Mouse (Mus musculus): ENCODE data around the gene Pmp22. TPM values are rescaled to one million over a fixed set of nuclear protein-coding genes. Genes with fewer than 3 reads are reported as not detected.
A peak's percentile ranks its signal among the peaks of the same experiment; 100 is the strongest.

Pmp22 gene
- polyA plus RNA-seq, 1 experiment from 2014 or later, result 119 TPM

DNA sequence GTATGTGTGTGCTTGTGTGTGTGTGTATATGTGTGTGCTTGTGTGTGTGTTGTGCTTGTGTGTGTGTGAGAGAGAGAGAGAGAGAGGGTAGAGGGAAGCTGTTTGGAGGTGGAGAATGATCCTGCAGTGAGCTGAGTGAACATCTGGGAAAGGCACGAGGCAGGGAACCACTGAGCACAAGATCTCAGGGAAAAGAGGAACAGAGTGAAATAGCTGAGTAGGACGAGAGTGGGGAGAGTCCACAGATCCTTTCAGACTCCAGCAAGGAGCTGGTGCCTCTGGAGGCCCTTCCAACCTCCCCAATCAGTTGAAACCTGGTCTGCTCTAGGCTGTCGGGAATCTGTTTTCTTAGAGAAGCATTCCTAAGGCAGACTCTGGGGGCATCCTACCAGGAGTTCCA, 10.0 kb downstream of the Pmp22 start:
- no peak overlapping the region for H3K9ac ChIP-seq (ENCODE audit: low read length)
- H3K4me2 ChIP-seq (ENCODE audit: low read depth, low read length), result no peak overlapping the region
- no peaks in the 10 kb centered on the region for H3K9me3 ChIP-seq (replicated peaks; ENCODE audit: control insufficient read depth, low read length)
- no peak overlapping the region for H3K4me3 ChIP-seq (ENCODE audit: low read length)
- H3K4me1 ChIP-seq (ENCODE audit: control insufficient read depth, insufficient read depth, low read length), result peaks cover 25% of the 10 kb centered on the region
- no peak overlapping the region for H3K27ac ChIP-seq (ENCODE audit: low read length)
- H3K36me3 ChIP-seq (ENCODE audit: control insufficient read depth, insufficient read depth), result peaks cover 17% of the 10 kb centered on the region
- WGBS, result 36% methylated on average over 3 of the region's 3 CpGs
- no peak for ATAC-seq (replicated peaks; ENCODE audit: extremely low read depth, insufficient read depth, low FRiP score)
- H3K27me3 ChIP-seq (ENCODE audit: control insufficient read depth, insufficient read depth, low read length), result no peaks in the 10 kb centered on the region

DNA sequence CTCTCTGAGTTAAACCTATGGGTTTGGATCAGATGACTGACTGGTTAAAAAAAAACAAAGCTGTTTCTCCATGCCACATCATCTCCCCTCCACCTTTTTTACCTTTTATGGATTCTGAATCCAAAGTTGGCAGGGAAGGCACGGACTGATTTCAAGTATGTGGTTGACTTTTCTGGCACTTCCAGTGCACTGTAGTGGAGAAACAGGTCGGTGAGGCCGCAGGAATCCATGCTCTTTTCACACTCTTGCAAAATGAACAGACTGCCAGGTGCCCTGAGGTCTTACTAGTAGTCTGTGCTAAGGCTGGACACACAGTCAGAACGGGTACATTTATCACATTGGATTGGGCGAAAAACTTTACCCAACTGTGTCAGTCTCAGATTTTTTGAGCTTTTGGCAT, 13.5 kb downstream of the Pmp22 start:
- 80% methylated on average over 5 of the region's 5 CpGs for WGBS

DNA sequence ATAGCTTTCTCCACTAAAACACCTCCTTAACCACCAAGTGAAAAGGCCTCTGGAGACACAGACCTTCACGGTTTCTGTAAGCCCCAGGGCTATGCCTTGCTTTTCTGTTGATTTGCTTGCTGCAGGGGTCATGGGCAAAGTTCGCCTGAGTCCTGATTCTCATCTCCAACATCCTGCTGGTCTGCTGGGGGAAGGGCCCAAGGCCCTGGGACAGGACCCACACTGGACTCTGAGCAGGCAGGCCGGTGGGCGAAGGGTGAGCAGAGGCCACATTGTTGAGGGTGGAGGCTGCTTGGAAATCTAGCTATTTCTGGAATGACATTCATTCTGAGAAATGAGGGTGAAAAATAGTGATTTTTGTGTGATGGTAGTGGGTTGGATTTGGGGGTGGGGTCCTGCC, 14.0 kb downstream of the Pmp22 start:
- Histone ChIP-seq H3K4me3 (ENCODE audit: low read length) (no peak overlapping the region), H3K36me3 (ENCODE audit: control insufficient read depth, insufficient read depth) (peaks cover 12% of the 10 kb centered on the region), H3K9me3 (replicated peaks; ENCODE audit: control insufficient read depth, low read length) (no peaks in the 10 kb centered on the region), H3K27ac (ENCODE audit: low read length) (no peak overlapping the region), H3K4me1 (ENCODE audit: control insufficient read depth, insufficient read depth, low read length) (peaks cover 28% of the 10 kb centered on the region), H3K4me2 (ENCODE audit: low read depth, low read length) (no peak overlapping the region), H3K9ac (ENCODE audit: low read length) (no peak overlapping the region), H3K27me3 (ENCODE audit: control insufficient read depth, insufficient read depth, low read length) (no peaks in the 10 kb centered on the region)
- WGBS, result 77% methylated on average over 4 of the region's 4 CpGs
- ATAC-seq (replicated peaks; ENCODE audit: extremely low read depth, insufficient read depth, low FRiP score), result no peak

More for the DNA sequence above, 13.5 kb downstream of the Pmp22 start:
- Histone ChIP-seq H3K4me2 (ENCODE audit: low read depth, low read length) (no peak overlapping the region), H3K9me3 (replicated peaks; ENCODE audit: control insufficient read depth, low read length) (no peaks in the 10 kb centered on the region), H3K27me3 (ENCODE audit: control insufficient read depth, insufficient read depth, low read length) (no peaks in the 10 kb centered on the region), H3K4me1 (ENCODE audit: control insufficient read depth, insufficient read depth, low read length) (peaks cover 28% of the 10 kb centered on the region), H3K36me3 (ENCODE audit: control insufficient read depth, insufficient read depth) (peaks cover 12% of the 10 kb centered on the region), H3K4me3 (ENCODE audit: low read length) (no peak overlapping the region), H3K27ac (ENCODE audit: low read length) (no peak overlapping the region), H3K9ac (ENCODE audit: low read length) (no peak overlapping the region)
- no peak for ATAC-seq (replicated peaks; ENCODE audit: extremely low read depth, insufficient read depth, low FRiP score)

DNA sequence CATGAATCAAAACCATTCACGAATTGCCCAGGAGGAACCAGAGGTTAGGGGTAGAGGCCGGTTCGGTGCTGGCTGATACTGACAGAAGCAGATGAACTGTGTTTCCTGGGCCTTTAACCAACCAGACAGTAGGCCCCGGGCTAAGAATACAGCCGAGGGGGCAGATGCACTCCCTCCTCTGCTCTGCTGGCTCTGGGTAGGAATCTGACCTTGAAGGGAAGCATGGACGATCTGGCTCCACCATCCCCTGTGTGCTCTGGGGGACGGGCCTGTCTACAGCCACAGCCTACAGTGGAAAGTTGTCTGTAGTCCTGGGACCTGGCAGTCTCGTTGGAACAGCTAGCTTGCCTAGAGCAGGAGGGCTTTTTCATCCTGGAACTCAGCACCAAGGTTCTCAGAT, 14.7 kb downstream of the Pmp22 start:
- Histone ChIP-seq H3K4me1 (ENCODE audit: control insufficient read depth, insufficient read depth, low read length) (peaks cover 28% of the 10 kb centered on the region), H3K4me3 (ENCODE audit: low read length) (no peak overlapping the region), H3K27me3 (ENCODE audit: control insufficient read depth, insufficient read depth, low read length) (no peaks in the 10 kb centered on the region), H3K4me2 (ENCODE audit: low read depth, low read length) (no peak overlapping the region), H3K27ac (ENCODE audit: low read length) (peak overlapping the region; percentile 44), H3K36me3 (ENCODE audit: control insufficient read depth, insufficient read depth) (peaks cover 12% of the 10 kb centered on the region), H3K9ac (ENCODE audit: low read length) (peak overlapping the region; percentile 41; the same call in 1 of the 2 replicates), H3K9me3 (replicated peaks; ENCODE audit: control insufficient read depth, low read length) (no peaks in the 10 kb centered on the region)
- peak; percentile 75 for ATAC-seq (replicated peaks; ENCODE audit: extremely low read depth, insufficient read depth, low FRiP score)
- 47% methylated on average over 8 of the region's 8 CpGs for WGBS

- ATAC-seq (replicated peaks; ENCODE audit: extremely low read depth, insufficient read depth, low FRiP score), result no peak
- Histone ChIP-seq H3K27ac (ENCODE audit: low read length) (no peak overlapping the region), H3K4me1 (ENCODE audit: control insufficient read depth, insufficient read depth, low read length) (peaks cover 28% of the 10 kb centered on the region), H3K36me3 (ENCODE audit: control insufficient read depth, insufficient read depth) (peaks cover 13% of the 10 kb centered on the region), H3K9me3 (replicated peaks; ENCODE audit: control insufficient read depth, low read length) (no peaks in the 10 kb centered on the region), H3K9ac (ENCODE audit: low read length) (no peak overlapping the region), H3K4me3 (ENCODE audit: low read length) (no peak overlapping the region), H3K27me3 (ENCODE audit: control insufficient read depth, insufficient read depth, low read length) (no peaks in the 10 kb centered on the region), H3K4me2 (ENCODE audit: low read depth, low read length) (no peak overlapping the region)
- WGBS, result 42% methylated on average over 7 of the region's 7 CpGs
These were observed 17.8 kb downstream of the Pmp22 start for GRCm38 (mm10) chr11:63146601-63147000.

- WGBS, result 76% methylated on average over 3 of the region's 3 CpGs
- ATAC-seq (replicated peaks; ENCODE audit: extremely low read depth, insufficient read depth, low FRiP score), result no peak
- Histone ChIP-seq H3K27me3 (ENCODE audit: control insufficient read depth, insufficient read depth, low read length) (no peaks in the 10 kb centered on the region), H3K27ac (ENCODE audit: low read length) (no peak overlapping the region), H3K9ac (ENCODE audit: low read length) (no peak overlapping the region), H3K4me2 (ENCODE audit: low read depth, low read length) (no peak overlapping the region), H3K4me1 (ENCODE audit: control insufficient read depth, insufficient read depth, low read length) (peaks cover 27% of the 10 kb centered on the region), H3K4me3 (ENCODE audit: low read length) (no peak overlapping the region), H3K36me3 (ENCODE audit: control insufficient read depth, insufficient read depth) (peaks cover 20% of the 10 kb centered on the region), H3K9me3 (replicated peaks; ENCODE audit: control insufficient read depth, low read length) (no peaks in the 10 kb centered on the region)
These were observed 19.5 kb downstream of the Pmp22 start for GRCm38 (mm10) chr11:63148276-63148675.

GRCm38 (mm10) chr11:63151857-63152256, 23.1 kb downstream of the Pmp22 start:
- no peak overlapping the region for H3K4me2 ChIP-seq (ENCODE audit: low read depth, low read length)
- H3K4me1 ChIP-seq (ENCODE audit: control insufficient read depth, insufficient read depth, low read length), result no peaks in the 10 kb centered on the region
- no peaks in the 10 kb centered on the region for H3K27me3 ChIP-seq (ENCODE audit: control insufficient read depth, insufficient read depth, low read length)
- H3K9me3 ChIP-seq (replicated peaks; ENCODE audit: control insufficient read depth, low read length), result no peaks in the 10 kb centered on the region
- peaks cover 24% of the 10 kb centered on the region for H3K36me3 ChIP-seq (ENCODE audit: control insufficient read depth, insufficient read depth)
- ATAC-seq (replicated peaks; ENCODE audit: extremely low read depth, insufficient read depth, low FRiP score), result no peak
- H3K4me3 ChIP-seq (ENCODE audit: low read length), result no peak overlapping the region
- 52% methylated on average over 5 of the region's 5 CpGs for WGBS
- H3K27ac ChIP-seq (ENCODE audit: low read length), result no peak overlapping the region
- H3K9ac ChIP-seq (ENCODE audit: low read length), result no peak overlapping the region

- no peak overlapping the region for H3K27ac ChIP-seq (ENCODE audit: low read length)
- H3K9me3 ChIP-seq (replicated peaks; ENCODE audit: control insufficient read depth, low read length), result no peaks in the 10 kb centered on the region
- no peak overlapping the region for H3K4me2 ChIP-seq (ENCODE audit: low read depth, low read length)
- peaks cover 31% of the 10 kb centered on the region for H3K36me3 ChIP-seq (ENCODE audit: control insufficient read depth, insufficient read depth)
- 79% methylated on average over 4 of the region's 4 CpGs for WGBS
- H3K9ac ChIP-seq (ENCODE audit: low read length), result no peak overlapping the region
- H3K4me1 ChIP-seq (ENCODE audit: control insufficient read depth, insufficient read depth, low read length), result no peaks in the 10 kb centered on the region
- ATAC-seq (replicated peaks; ENCODE audit: extremely low read depth, insufficient read depth, low FRiP score), result no peak
- no peaks in the 10 kb centered on the region for H3K27me3 ChIP-seq (ENCODE audit: control insufficient read depth, insufficient read depth, low read length)
- no peak overlapping the region for H3K4me3 ChIP-seq (ENCODE audit: low read length)
These were observed 28.3 kb downstream of the Pmp22 start for GRCm38 (mm10) chr11:63157117-63157516.

- peaks cover 19% of the 10 kb centered on the region for H3K36me3 ChIP-seq (ENCODE audit: control insufficient read depth, insufficient read depth)
- H3K9me3 ChIP-seq (replicated peaks; ENCODE audit: control insufficient read depth, low read length), result no peaks in the 10 kb centered on the region
- no peaks in the 10 kb centered on the region for H3K27me3 ChIP-seq (ENCODE audit: control insufficient read depth, insufficient read depth, low read length)
- ATAC-seq (replicated peaks; ENCODE audit: extremely low read depth, insufficient read depth, low FRiP score), result no peak
- H3K4me1 ChIP-seq (ENCODE audit: control insufficient read depth, insufficient read depth, low read length), result no peaks in the 10 kb centered on the region
- H3K27ac ChIP-seq (ENCODE audit: low read length), result no peak overlapping the region
- no peak overlapping the region for H3K4me3 ChIP-seq (ENCODE audit: low read length)
- H3K9ac ChIP-seq (ENCODE audit: low read length), result no peak overlapping the region
- no peak overlapping the region for H3K4me2 ChIP-seq (ENCODE audit: low read depth, low read length)
These were observed 32.1 kb downstream of the Pmp22 start for GRCm38 (mm10) chr11:63160926-63161325.

GRCm38 (mm10) chr11:63162806-63163205, 34.0 kb downstream of the Pmp22 start:
- Histone ChIP-seq H3K4me2 (ENCODE audit: low read depth, low read length) (no peak overlapping the region), H3K9me3 (replicated peaks; ENCODE audit: control insufficient read depth, low read length) (no peaks in the 10 kb centered on the region), H3K4me3 (ENCODE audit: low read length) (no peak overlapping the region), H3K4me1 (ENCODE audit: control insufficient read depth, insufficient read depth, low read length) (no peaks in the 10 kb centered on the region), H3K27ac (ENCODE audit: low read length) (no peak overlapping the region), H3K27me3 (ENCODE audit: control insufficient read depth, insufficient read depth, low read length) (no peaks in the 10 kb centered on the region), H3K9ac (ENCODE audit: low read length) (no peak overlapping the region), H3K36me3 (ENCODE audit: control insufficient read depth, insufficient read depth) (peaks cover 12% of the 10 kb centered on the region; the same call in 1 of the 2 replicates)
- WGBS, result 68% methylated on average over 2 of the region's 2 CpGs
- no peak for ATAC-seq (replicated peaks; ENCODE audit: extremely low read depth, insufficient read depth, low FRiP score)

Data from heart, embryonic 16.5 days (tissue).